Mouse (Mus musculus): ENCODE data around the gene Gm17455. TPM values are rescaled to one million over a fixed set of nuclear protein-coding genes. Genes with fewer than 3 reads are reported as not detected.

Gene Gm17455
- polyA plus RNA-seq, 1 experiment from 2014 or later: 1.5 TPM

DNA sequence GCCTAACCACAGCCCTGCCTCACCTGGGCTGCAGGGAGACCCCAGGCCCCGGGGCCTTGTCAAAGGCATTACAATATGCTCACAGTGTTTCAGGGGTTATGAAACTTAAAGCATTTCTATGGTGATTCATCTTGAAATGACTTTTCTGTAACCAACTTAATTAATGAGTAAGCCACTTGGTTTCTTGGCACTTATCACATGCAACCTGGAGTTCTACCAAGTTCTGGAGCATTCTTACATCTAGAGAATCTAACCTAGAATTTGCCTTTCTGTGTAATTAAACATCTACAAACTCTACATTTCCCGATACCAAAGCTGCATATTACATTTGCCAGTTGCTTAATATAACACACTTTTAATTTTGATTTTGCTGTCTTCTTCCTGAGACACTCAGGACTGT lies 17.5 kb downstream of the Gm17455 start:
- H3K4me1 ChIP-seq (ENCODE audit: control insufficient read depth, insufficient read depth, low read length): no peaks in the 10 kb centered on the region
- H3K9ac ChIP-seq (ENCODE audit: low read length): no peak overlapping the region
- WGBS: 84% methylated on average over 2 of the region's 2 CpGs
- no peak overlapping the region for H3K4me3 ChIP-seq (ENCODE audit: low read depth, low read length)
- H3K4me2 ChIP-seq (ENCODE audit: low read depth, severe bottlenecking): no peak overlapping the region
- no peak for ATAC-seq (ENCODE audit: insufficient number of reproducible peaks, low FRiP score, low TSS enrichment, low read depth)
- H3K36me3 ChIP-seq (ENCODE audit: control insufficient read depth, insufficient read depth, low read length): no peaks in the 10 kb centered on the region
- H3K27me3 ChIP-seq (ENCODE audit: control insufficient read depth, insufficient read depth, low read length): no peaks in the 10 kb centered on the region
- H3K27ac ChIP-seq (replicated peaks; ENCODE audit: low read depth, low read length): no peak overlapping the region
- DNase-seq (ENCODE audit: low spot score): no peak
- no peaks in the 10 kb centered on the region for H3K9me3 ChIP-seq (ENCODE audit: control insufficient read depth, low read length)

DNA sequence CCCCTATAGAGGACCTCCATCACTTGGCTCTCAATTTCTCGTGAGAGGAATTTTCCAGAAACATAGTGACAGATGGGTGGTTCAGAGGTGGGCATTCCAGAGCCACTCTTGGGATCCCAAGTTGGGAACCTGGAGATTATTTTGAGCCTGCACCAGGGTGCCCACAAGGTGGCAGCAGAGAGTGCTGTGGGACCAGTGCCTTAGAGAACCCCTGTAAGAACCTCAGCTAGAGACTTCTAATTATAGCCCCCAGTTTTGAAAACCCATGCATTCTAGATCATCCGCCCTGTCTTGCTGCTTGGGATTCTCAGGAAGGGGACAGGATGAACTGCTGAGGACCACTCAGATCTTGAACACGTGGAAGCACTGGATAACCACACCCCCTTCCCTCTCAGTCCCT lies 18.6 kb downstream of the Gm17455 start:
- H3K4me2 ChIP-seq (ENCODE audit: low read depth, severe bottlenecking): no peak overlapping the region
- no peaks in the 10 kb centered on the region for H3K9me3 ChIP-seq (ENCODE audit: control insufficient read depth, low read length)
- ATAC-seq (ENCODE audit: insufficient number of reproducible peaks, low FRiP score, low TSS enrichment, low read depth) (no peak), DNase-seq (ENCODE audit: low spot score) (peak; percentile 83)
- no peaks in the 10 kb centered on the region for H3K27me3 ChIP-seq (ENCODE audit: control insufficient read depth, insufficient read depth, low read length)
- H3K27ac ChIP-seq (replicated peaks; ENCODE audit: low read depth, low read length): no peak overlapping the region
- no peaks in the 10 kb centered on the region for H3K36me3 ChIP-seq (ENCODE audit: control insufficient read depth, insufficient read depth, low read length)
- WGBS: 16% methylated on average over 3 of the region's 3 CpGs
- no peaks in the 10 kb centered on the region for H3K4me1 ChIP-seq (ENCODE audit: control insufficient read depth, insufficient read depth, low read length)
- no peak overlapping the region for H3K9ac ChIP-seq (ENCODE audit: low read length)
- H3K4me3 ChIP-seq (ENCODE audit: low read depth, low read length): no peak overlapping the region

DNA sequence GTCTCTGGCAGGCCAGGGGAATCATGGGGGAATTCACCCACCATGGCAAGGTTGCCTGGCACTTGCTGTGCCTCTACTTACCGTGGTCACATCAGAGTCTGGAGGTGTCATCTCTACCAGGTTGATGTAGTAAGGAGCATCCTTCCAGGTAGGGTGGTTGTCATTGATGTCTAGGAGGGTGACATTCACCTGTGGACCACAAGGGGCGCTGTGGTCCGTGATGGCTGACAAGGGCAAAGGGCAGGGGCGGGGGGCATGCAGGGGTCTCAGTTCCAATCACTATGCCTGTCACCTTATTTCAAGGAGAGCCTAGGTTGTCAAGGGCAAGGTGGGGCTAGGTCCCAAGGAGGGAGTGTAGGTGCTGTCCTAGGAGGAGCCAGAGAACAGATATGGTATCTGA lies 20.1 kb downstream of the Gm17455 start:
- no peaks in the 10 kb centered on the region for H3K27me3 ChIP-seq (ENCODE audit: control insufficient read depth, insufficient read depth, low read length)
- H3K27ac ChIP-seq (replicated peaks; ENCODE audit: low read depth, low read length): no peak overlapping the region
- WGBS: 22% methylated on average over 4 of the region's 4 CpGs
- DNase-seq (ENCODE audit: low spot score) (peak; percentile 24), ATAC-seq (ENCODE audit: insufficient number of reproducible peaks, low FRiP score, low TSS enrichment, low read depth) (no peak)
- no peaks in the 10 kb centered on the region for H3K4me1 ChIP-seq (ENCODE audit: control insufficient read depth, insufficient read depth, low read length)
- H3K9me3 ChIP-seq (ENCODE audit: control insufficient read depth, low read length): no peaks in the 10 kb centered on the region
- no peak overlapping the region for H3K9ac ChIP-seq (ENCODE audit: low read length)
- H3K36me3 ChIP-seq (ENCODE audit: control insufficient read depth, insufficient read depth, low read length): no peaks in the 10 kb centered on the region
- H3K4me3 ChIP-seq (ENCODE audit: low read depth, low read length): no peak overlapping the region
- no peak overlapping the region for H3K4me2 ChIP-seq (ENCODE audit: low read depth, severe bottlenecking)

DNA sequence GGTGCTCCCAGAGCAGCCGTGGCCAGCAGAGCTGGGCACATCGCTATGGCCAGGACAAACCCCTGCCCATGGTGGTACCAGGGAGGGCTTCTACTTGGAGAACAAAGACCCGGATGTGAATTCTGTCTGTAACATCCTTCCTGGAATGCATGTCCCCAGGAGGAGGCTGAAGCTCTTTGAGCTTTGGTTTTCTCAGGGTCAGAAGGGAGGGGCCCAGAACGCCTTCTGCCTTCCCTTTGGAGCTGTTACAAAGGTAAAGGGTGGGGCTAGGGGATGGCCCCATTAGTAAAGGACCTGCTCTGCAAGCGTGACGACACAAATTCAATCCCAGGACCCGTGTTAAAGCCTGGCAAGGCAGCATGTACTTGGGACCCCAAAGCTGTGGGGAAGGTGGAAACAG lies 23.2 kb downstream of the Gm17455 start:
- Histone ChIP-seq H3K9ac (ENCODE audit: low read length) (no peak overlapping the region), H3K27ac (replicated peaks; ENCODE audit: low read depth, low read length) (no peak overlapping the region), H3K9me3 (ENCODE audit: control insufficient read depth, low read length) (no peaks in the 10 kb centered on the region; the same call in 1 of the 2 replicates), H3K27me3 (ENCODE audit: control insufficient read depth, insufficient read depth, low read length) (no peaks in the 10 kb centered on the region), H3K4me3 (ENCODE audit: low read depth, low read length) (no peak overlapping the region), H3K4me2 (ENCODE audit: low read depth, severe bottlenecking) (no peak overlapping the region), H3K4me1 (ENCODE audit: control insufficient read depth, insufficient read depth, low read length) (no peaks in the 10 kb centered on the region), H3K36me3 (ENCODE audit: control insufficient read depth, insufficient read depth, low read length) (no peaks in the 10 kb centered on the region)
- DNase-seq (ENCODE audit: low spot score) (no peak), ATAC-seq (ENCODE audit: insufficient number of reproducible peaks, low FRiP score, low TSS enrichment, low read depth) (no peak)
- WGBS: 70% methylated on average over 7 of the region's 7 CpGs

DNA sequence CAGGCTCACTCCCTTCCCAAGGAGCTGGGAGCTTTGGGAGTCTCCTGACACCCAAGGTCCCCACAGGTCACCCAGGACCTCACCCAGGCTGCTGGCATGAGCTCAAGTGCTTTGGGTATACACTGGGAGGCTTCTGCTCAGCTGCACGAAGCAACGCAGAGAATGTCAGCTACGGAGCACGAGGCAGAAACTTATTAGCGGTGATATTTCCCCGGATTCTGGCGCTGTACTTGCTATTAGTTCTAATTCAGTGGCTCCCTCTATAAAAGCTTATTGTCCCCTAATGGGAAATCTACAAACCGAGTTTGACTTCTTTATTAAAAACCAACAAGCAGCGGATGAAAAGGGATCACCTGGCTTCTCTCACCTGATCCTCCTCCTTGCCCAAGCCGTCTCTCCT lies 30.5 kb downstream of the Gm17455 start:
- DNase-seq (ENCODE audit: low spot score): no peak
- ATAC-seq (ENCODE audit: insufficient number of reproducible peaks, low FRiP score, low TSS enrichment, low read depth): no peak

DNA sequence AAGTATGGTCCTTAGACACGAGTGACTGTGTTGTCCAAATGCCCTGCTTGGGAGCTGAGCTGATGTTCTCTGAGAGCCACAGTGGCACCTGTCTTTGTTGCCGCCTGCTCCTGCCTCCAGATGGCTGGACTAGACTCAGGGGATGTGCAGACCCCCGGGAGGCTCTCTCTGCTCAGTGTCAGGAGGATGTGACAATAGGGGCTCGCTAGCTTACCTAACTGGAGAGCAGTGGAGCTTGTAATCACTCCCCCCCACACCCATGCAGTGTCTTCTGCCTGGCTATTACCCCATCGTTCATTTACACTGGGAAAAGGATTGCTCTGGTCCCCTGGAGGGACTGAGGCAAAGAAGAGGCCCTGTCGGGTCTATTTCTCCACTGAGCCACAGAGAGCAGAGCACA lies 31.1 kb downstream of the Gm17455 start:
- Histone ChIP-seq H3K9me3 (ENCODE audit: control insufficient read depth, low read length) (no peaks in the 10 kb centered on the region), H3K4me3 (ENCODE audit: low read depth, low read length) (no peak overlapping the region), H3K4me2 (ENCODE audit: low read depth, severe bottlenecking) (no peak overlapping the region), H3K27ac (replicated peaks; ENCODE audit: low read depth, low read length) (no peak overlapping the region), H3K36me3 (ENCODE audit: control insufficient read depth, insufficient read depth, low read length) (no peaks in the 10 kb centered on the region), H3K4me1 (ENCODE audit: control insufficient read depth, insufficient read depth, low read length) (no peaks in the 10 kb centered on the region), H3K27me3 (ENCODE audit: control insufficient read depth, insufficient read depth, low read length) (no peaks in the 10 kb centered on the region), H3K9ac (ENCODE audit: low read length) (no peak overlapping the region)
- DNase-seq (ENCODE audit: low spot score) (no peak), ATAC-seq (ENCODE audit: insufficient number of reproducible peaks, low FRiP score, low TSS enrichment, low read depth) (no peak)
- WGBS: 64% methylated on average over 6 of the region's 6 CpGs

More for the DNA sequence above, 30.5 kb downstream of the Gm17455 start:
- Histone ChIP-seq H3K4me3 (ENCODE audit: low read depth, low read length) (no peak overlapping the region), H3K4me2 (ENCODE audit: low read depth, severe bottlenecking) (no peak overlapping the region), H3K27me3 (ENCODE audit: control insufficient read depth, insufficient read depth, low read length) (no peaks in the 10 kb centered on the region), H3K9ac (ENCODE audit: low read length) (no peak overlapping the region), H3K9me3 (ENCODE audit: control insufficient read depth, low read length) (no peaks in the 10 kb centered on the region; the same call in 1 of the 2 replicates), H3K4me1 (ENCODE audit: control insufficient read depth, insufficient read depth, low read length) (no peaks in the 10 kb centered on the region), H3K36me3 (ENCODE audit: control insufficient read depth, insufficient read depth, low read length) (no peaks in the 10 kb centered on the region), H3K27ac (replicated peaks; ENCODE audit: low read depth, low read length) (no peak overlapping the region)
- WGBS: 85% methylated on average over 10 of the region's 10 CpGs

DNA sequence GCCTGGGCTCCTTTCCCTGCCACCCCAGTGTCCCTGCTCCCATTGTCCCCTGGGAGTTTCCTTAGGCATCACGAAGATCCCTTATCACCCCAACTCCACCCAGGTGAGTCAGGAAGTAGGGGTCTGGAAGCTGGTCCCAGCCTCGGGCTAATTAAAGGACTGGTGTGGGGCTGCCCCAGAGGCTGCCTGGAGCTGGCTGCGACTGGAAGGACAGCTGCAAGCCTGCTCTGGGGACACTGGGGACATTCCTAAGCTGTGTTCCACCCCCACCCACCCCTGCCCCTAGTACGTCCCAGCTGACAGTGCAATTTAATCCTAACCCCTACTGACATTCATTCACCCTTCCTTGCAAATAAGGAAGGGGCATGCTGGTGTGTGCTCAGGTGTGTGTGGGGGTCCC lies 33.2 kb downstream of the Gm17455 start:
- no peak for ATAC-seq (ENCODE audit: insufficient number of reproducible peaks, low FRiP score, low TSS enrichment, low read depth)

DNA sequence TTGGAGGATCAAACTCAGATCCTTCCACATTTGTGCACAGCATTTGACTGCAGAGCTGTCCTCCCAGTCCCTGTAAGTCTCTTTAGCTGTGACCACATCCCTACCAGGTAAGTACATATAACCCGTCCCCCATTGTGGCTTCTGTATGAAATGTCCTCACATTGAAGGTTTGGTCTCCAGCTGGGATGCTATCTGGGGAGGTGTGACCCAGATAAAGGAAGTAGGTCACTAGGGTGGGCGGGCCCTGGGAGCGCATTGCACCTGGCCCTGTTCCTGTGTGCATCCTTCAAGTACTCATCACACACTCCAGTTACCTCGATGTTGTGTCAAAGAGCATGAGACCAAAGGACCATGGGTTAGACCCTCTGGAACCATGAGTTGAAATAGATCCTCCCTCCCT lies 42.8 kb downstream of the Gm17455 start:
- no peak for ATAC-seq (ENCODE audit: insufficient number of reproducible peaks, low FRiP score, low TSS enrichment, low read depth)
- no peak overlapping the region for H3K9ac ChIP-seq (ENCODE audit: low read length)
- no peak overlapping the region for H3K27ac ChIP-seq (replicated peaks; ENCODE audit: low read depth, low read length)
- 83% methylated on average over 4 of the region's 4 CpGs for WGBS
- no peak for DNase-seq (ENCODE audit: low spot score)
- H3K36me3 ChIP-seq (ENCODE audit: control insufficient read depth, insufficient read depth, low read length): no peaks in the 10 kb centered on the region
- H3K4me1 ChIP-seq (ENCODE audit: control insufficient read depth, insufficient read depth, low read length): no peaks in the 10 kb centered on the region
- no peak overlapping the region for H3K4me2 ChIP-seq (ENCODE audit: low read depth, severe bottlenecking)
- no peaks in the 10 kb centered on the region for H3K27me3 ChIP-seq (ENCODE audit: control insufficient read depth, insufficient read depth, low read length)
- no peak overlapping the region for H3K4me3 ChIP-seq (ENCODE audit: low read depth, low read length)
- no peaks in the 10 kb centered on the region for H3K9me3 ChIP-seq (ENCODE audit: control insufficient read depth, low read length)

More for the DNA sequence above, 33.2 kb downstream of the Gm17455 start:
- H3K27ac ChIP-seq (replicated peaks; ENCODE audit: low read depth, low read length): no peak overlapping the region
- DNase-seq (ENCODE audit: low spot score): no peak
- H3K36me3 ChIP-seq (ENCODE audit: control insufficient read depth, insufficient read depth, low read length): no peaks in the 10 kb centered on the region
- no peak overlapping the region for H3K9ac ChIP-seq (ENCODE audit: low read length)
- 34% methylated on average over 4 of the region's 4 CpGs for WGBS
- no peaks in the 10 kb centered on the region for H3K9me3 ChIP-seq (ENCODE audit: control insufficient read depth, low read length)
- no peaks in the 10 kb centered on the region for H3K27me3 ChIP-seq (ENCODE audit: control insufficient read depth, insufficient read depth, low read length)
- no peak overlapping the region for H3K4me3 ChIP-seq (ENCODE audit: low read depth, low read length)
- no peak overlapping the region for H3K4me2 ChIP-seq (ENCODE audit: low read depth, severe bottlenecking)
- no peaks in the 10 kb centered on the region for H3K4me1 ChIP-seq (ENCODE audit: control insufficient read depth, insufficient read depth, low read length)

DNA sequence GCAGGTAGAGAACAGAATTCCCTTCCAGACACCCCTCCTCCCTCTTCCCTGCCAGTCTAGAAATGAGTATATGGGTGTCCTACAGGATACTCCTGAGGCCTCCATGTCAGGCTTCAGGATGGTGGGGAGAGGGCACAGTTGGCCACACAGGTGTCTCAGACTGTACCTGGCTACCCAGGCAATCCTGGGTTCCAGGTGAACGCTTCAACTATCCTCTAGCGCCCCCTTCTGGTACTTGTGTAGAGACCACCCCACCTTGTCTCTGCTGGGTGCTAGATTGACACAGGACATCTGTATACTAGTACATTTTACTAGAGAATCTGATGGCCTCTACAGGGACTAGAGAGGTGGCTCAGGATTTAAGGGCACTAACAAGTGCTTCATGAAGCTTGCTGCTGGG lies 43.6 kb downstream of the Gm17455 start:
- no peak for DNase-seq (ENCODE audit: low spot score)
- Histone ChIP-seq H3K4me1 (ENCODE audit: control insufficient read depth, insufficient read depth, low read length) (no peaks in the 10 kb centered on the region), H3K27ac (replicated peaks; ENCODE audit: low read depth, low read length) (no peak overlapping the region), H3K36me3 (ENCODE audit: control insufficient read depth, insufficient read depth, low read length) (no peaks in the 10 kb centered on the region), H3K9ac (ENCODE audit: low read length) (no peak overlapping the region), H3K4me3 (ENCODE audit: low read depth, low read length) (no peak overlapping the region), H3K4me2 (ENCODE audit: low read depth, severe bottlenecking) (no peak overlapping the region), H3K27me3 (ENCODE audit: control insufficient read depth, insufficient read depth, low read length) (no peaks in the 10 kb centered on the region), H3K9me3 (ENCODE audit: control insufficient read depth, low read length) (no peaks in the 10 kb centered on the region)
- 8% methylated on average over 2 of the region's 2 CpGs for WGBS
- ATAC-seq (ENCODE audit: insufficient number of reproducible peaks, low FRiP score, low TSS enrichment, low read depth): no peak

Measured in limb, embryonic 11.5 days (tissue).